15 mouse cellular contexts compared by ENCODE assay signal in genomic region chr19:27838635-27839034, GRCm38 (mm10).
"Had no signal": no experiment of that assay in that cellular context is flagged by ENCODE, and none has a peak within 500 bp of the region (broad histone marks: within the 10 kb centered on the region; RNA-seq: fewer than 3 reads in every experiment).

No protein-coding gene starts in this region.

- H3K4me1 ChIP-seq: limb, embryonic 10.5 days; liver, embryonic 15.5 days; stomach, embryonic 15.5 days had no signal

- DNase-seq: kidney, postnatal 10 days; kidney, postnatal 4 days; lung, adult 2 months; lung, postnatal 36 days; right cerebral cortex, postnatal 4 days; spleen, adult 18-20 months; thymus, adult 2 months; thymus, postnatal 36 days had no signal

- H3K27me3 ChIP-seq: liver, embryonic 15.5 days; stomach, embryonic 15.5 days had no signal

- H3K4me2 ChIP-seq: liver, embryonic 11.5 days; liver, embryonic 15.5 days; stomach, embryonic 15.5 days had no signal

- H3K9ac ChIP-seq: liver, embryonic 15.5 days; stomach, embryonic 15.5 days had no signal

- ATAC-seq: lung, postnatal 0 days; midbrain, embryonic 16.5 days had no signal

- H3K27ac ChIP-seq: layer of hippocampus, adult 2 months; limb, embryonic 10.5 days; liver, embryonic 15.5 days; stomach, embryonic 15.5 days had no signal

- H3K4me3 ChIP-seq: layer of hippocampus, adult 2 months; limb, embryonic 10.5 days; liver, embryonic 15.5 days; stomach, embryonic 15.5 days had no signal

- H3K9me3 ChIP-seq: limb, embryonic 10.5 days; liver, embryonic 15.5 days; stomach, embryonic 15.5 days had no signal

- H3K36me3 ChIP-seq: limb, embryonic 10.5 days; liver, embryonic 15.5 days; stomach, embryonic 15.5 days had no signal
